Comparison of ENCODE assay signal across 8 mouse cellular contexts in the genomic region with DNA sequence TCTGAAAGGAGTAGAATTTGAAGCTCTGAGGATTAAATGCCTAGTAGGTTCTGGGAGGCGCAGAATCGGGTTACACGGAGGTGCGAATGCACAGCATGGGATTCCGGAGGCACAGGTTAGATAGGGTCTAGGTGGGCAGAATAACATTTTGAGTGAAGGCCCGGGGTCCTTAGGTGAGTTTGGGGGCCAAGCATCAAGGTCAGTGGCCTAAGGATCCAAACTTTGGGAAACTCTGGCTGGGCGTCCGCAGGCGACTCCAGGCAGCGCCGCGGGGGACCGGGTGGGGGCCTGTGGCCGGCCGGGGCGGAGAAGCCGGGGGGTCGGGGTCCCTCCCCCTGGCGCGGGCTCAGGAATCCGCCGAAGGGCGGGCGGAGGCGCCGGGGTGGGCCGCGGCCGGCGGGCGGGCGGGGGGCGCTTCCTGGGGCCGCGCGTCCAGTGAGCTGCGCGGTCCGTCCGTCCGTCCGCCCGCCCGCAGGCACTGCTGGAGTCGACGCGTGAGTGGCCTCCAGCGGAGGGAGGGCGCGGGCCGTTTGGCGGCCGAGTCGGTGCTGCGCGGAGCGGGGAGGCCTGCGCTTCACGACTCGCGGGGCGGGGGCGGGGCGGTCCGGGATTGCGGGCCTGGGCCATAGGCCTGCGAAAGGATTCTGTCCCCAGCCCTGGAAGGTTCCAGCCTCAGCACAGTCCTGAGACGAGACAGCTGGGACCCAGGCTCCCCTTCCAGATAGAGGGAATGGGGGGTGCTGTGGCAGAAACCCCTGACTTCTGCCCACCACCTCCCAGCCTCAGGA. TPM values are rescaled to one million over a fixed set of nuclear protein-coding genes. Genes with fewer than 3 reads are reported as not detected.
DNase-seq lines count a peak whose midpoint lies in the region; ATAC-seq and TF ChIP-seq lines count a peak whose summit lies in the region.

No protein-coding gene starts in this region.

- no peak for DNase-seq in layer of hippocampus, adult 2 months (ENCODE audit: low spot score in 2 of 2)
- no peak for DNase-seq in layer of hippocampus, adult 9-10 months (ENCODE audit: low spot score)
- DNase-seq in adrenal gland, adult 2 months, result peak; percentile 72
- peak; percentile 35 for DNase-seq in liver, postnatal 0 days
- no peak for DNase-seq in left cerebral cortex, postnatal 36 days (ENCODE audit: low spot score in 2 of 2)

- TF ChIP-seq CTCF in layer of hippocampus, adult 2 months (conservative IDR thresholded peaks at IDR 0.05), result no peak
- TF ChIP-seq CTCF in liver, postnatal 0 days (IDR thresholded peaks at IDR 0.05; ENCODE audit: low read depth), result no peak

- H3K36me3 ChIP-seq in forebrain, embryonic 12.5 days (replicated peaks), result no peaks in the 10 kb centered on the region
- H3K36me3 ChIP-seq in hindbrain, embryonic 15.5 days, result no peaks in the 10 kb centered on the region
- no peaks in the 10 kb centered on the region for H3K36me3 ChIP-seq in liver, postnatal 0 days (replicated peaks; ENCODE audit: insufficient read depth, low read length)
- H3K36me3 ChIP-seq in stomach, embryonic 15.5 days, result no peaks in the 10 kb centered on the region; the same call in none of the 2 replicates

- intact Hi-C loops in left cerebral cortex, postnatal 36 days (cut with DNase I), result no loop called here

- no peaks in the 10 kb centered on the region for H3K27me3 ChIP-seq in forebrain, embryonic 12.5 days
- no peaks in the 10 kb centered on the region for H3K27me3 ChIP-seq in hindbrain, embryonic 15.5 days
- peaks cover 23% of the 10 kb centered on the region for H3K27me3 ChIP-seq in liver, postnatal 0 days (ENCODE audit: insufficient read depth, low read length)
- no peaks in the 10 kb centered on the region for H3K27me3 ChIP-seq in stomach, embryonic 15.5 days (replicated peaks)

- no peaks in the 10 kb centered on the region for H3K9me3 ChIP-seq in forebrain, embryonic 12.5 days
- no peaks in the 10 kb centered on the region for H3K9me3 ChIP-seq in hindbrain, embryonic 15.5 days
- H3K9me3 ChIP-seq in liver, postnatal 0 days (ENCODE audit: low read length), result no peaks in the 10 kb centered on the region
- no peaks in the 10 kb centered on the region for H3K9me3 ChIP-seq in stomach, embryonic 15.5 days

- peak; percentile 72 for ATAC-seq in forebrain, embryonic 12.5 days (ENCODE audit: low FRiP score)
- ATAC-seq in hindbrain, embryonic 15.5 days (ENCODE audit: low FRiP score, low read depth), result peak; percentile 78
- ATAC-seq in liver, postnatal 0 days, result peak; percentile 59
- peak; percentile 75 for ATAC-seq in stomach, embryonic 15.5 days (ENCODE audit: insufficient read depth, low FRiP score, low read depth)

- peak overlapping the region; percentile 82 for H3K27ac ChIP-seq in layer of hippocampus, adult 2 months
- H3K27ac ChIP-seq in forebrain, embryonic 12.5 days, result peak overlapping the region; percentile 66; the same call in 1 of the 2 replicates
- H3K27ac ChIP-seq in hindbrain, embryonic 15.5 days (replicated peaks), result peak overlapping the region; percentile 54
- peak overlapping the region; percentile 12; the same call in 1 of the 2 replicates for H3K27ac ChIP-seq in liver, postnatal 0 days (ENCODE audit: low read depth)
- peak overlapping the region; percentile 84 for H3K27ac ChIP-seq in stomach, embryonic 15.5 days

- no peak for TF ChIP-seq EP300 in liver, postnatal 0 days (IDR thresholded peaks at IDR 0.05; ENCODE audit: low read depth)

- peak overlapping the region; percentile 97 for H3K4me2 ChIP-seq in forebrain, embryonic 12.5 days
- peak overlapping the region; percentile 99 for H3K4me2 ChIP-seq in hindbrain, embryonic 15.5 days
- H3K4me2 ChIP-seq in liver, postnatal 0 days (ENCODE audit: low read depth, low read length), result peak overlapping the region; percentile 78
- H3K4me2 ChIP-seq in stomach, embryonic 15.5 days, result peak overlapping the region; percentile 95

- peak overlapping the region; percentile 55 for H3K4me3 ChIP-seq in layer of hippocampus, adult 2 months
- peak overlapping the region; percentile 65 for H3K4me3 ChIP-seq in forebrain, embryonic 12.5 days (replicated peaks)
- H3K4me3 ChIP-seq in hindbrain, embryonic 15.5 days, result peak overlapping the region; percentile 58
- H3K4me3 ChIP-seq in liver, postnatal 0 days (ENCODE audit: low read depth, low read length), result peak overlapping the region; percentile 45
- H3K4me3 ChIP-seq in stomach, embryonic 15.5 days (replicated peaks), result peak overlapping the region; percentile 60

- H3K9ac ChIP-seq in forebrain, embryonic 12.5 days, result peak overlapping the region; percentile 82
- peak overlapping the region; percentile 67 for H3K9ac ChIP-seq in hindbrain, embryonic 15.5 days
- H3K9ac ChIP-seq in liver, postnatal 0 days (replicated peaks), result peak overlapping the region; percentile 49
- peak overlapping the region; percentile 53 for H3K9ac ChIP-seq in stomach, embryonic 15.5 days

- 1% methylated on average over 59 of the region's 68 CpGs for WGBS in forebrain, embryonic 12.5 days
- whole genome bisulfite sequencing in hindbrain, embryonic 15.5 days, result 1% methylated on average over 57 of the region's 68 CpGs
- 3% methylated on average over 28 of the region's 68 CpGs for WGBS in liver, postnatal 0 days (ENCODE audit: insufficient replicate concordance)
- under 1% methylated on average over 46 of the region's 68 CpGs for WGBS in stomach, embryonic 15.5 days

- H3K4me1 ChIP-seq in forebrain, embryonic 12.5 days, result peaks cover 31% of the 10 kb centered on the region
- peaks cover 29% of the 10 kb centered on the region for H3K4me1 ChIP-seq in hindbrain, embryonic 15.5 days (replicated peaks)
- 0 out of 2 replicates have a peak, but pooled peaks cover 3% of the 10 kb centered on the region for H3K4me1 ChIP-seq in liver, postnatal 0 days (ENCODE audit: insufficient read depth)
- peaks cover 23% of the 10 kb centered on the region for H3K4me1 ChIP-seq in stomach, embryonic 15.5 days

RNA-seq across cellular contexts. Expression of gene Efemp2, which starts 0.7 kb away (rescaled TPM):
- 10 to 100 TPM; 13.2 to 14.1 TPM for total RNA-seq in layer of hippocampus, adult 2 months (2021)
- 100 to 1,000 TPM in 1 of 2 experiments, 10 to 100 TPM in 1; 49.7 to 107 TPM for total RNA-seq in adrenal gland, adult 2 months (2021)
- polyA plus RNA-seq in adrenal gland, adult 2 months (2012; rRNA removed), result 112 and 116 TPM in 2 replicates
- polyA plus RNA-seq in forebrain, embryonic 12.5 days (2016; fragmentation: Nextera tagmentation; extraction: Ambion mirVana), result 40.2 and 41.9 TPM in 2 replicates
- polyA plus RNA-seq in hindbrain, embryonic 15.5 days (2015; fragmentation: Nextera tagmentation; extraction: Ambion mirVana), result 38.9 and 44.9 TPM in 2 replicates
- polyA plus RNA-seq in liver, postnatal 0 days (2015; fragmentation: Nextera tagmentation; extraction: Ambion mirVana), result 8.1 and 9.2 TPM in 2 replicates
- polyA plus RNA-seq in stomach, embryonic 15.5 days (2015; fragmentation: Nextera tagmentation; extraction: Ambion mirVana), result 145 and 152 TPM in 2 replicates
- 10 to 100 TPM; 11.2 to 16.0 TPM for total RNA-seq in left cerebral cortex, postnatal 36 days (2021)

RNA-seq across cellular contexts. Expression of gene Ctsw, which starts 6.2 kb away (rescaled TPM):
- under 1 TPM in 1 of 2 experiments, not detected in 1; 0.31 TPM for total RNA-seq in layer of hippocampus, adult 2 months (2021)
- under 1 TPM; 0.75 to 0.79 TPM for total RNA-seq in adrenal gland, adult 2 months (2021)
- 0.71 and 1.1 TPM in 2 replicates for polyA plus RNA-seq in adrenal gland, adult 2 months (2012; rRNA removed)
- 3.1 and 3.7 TPM in 2 replicates for polyA plus RNA-seq in forebrain, embryonic 12.5 days (2016; fragmentation: Nextera tagmentation; extraction: Ambion mirVana)
- polyA plus RNA-seq in hindbrain, embryonic 15.5 days (2015; fragmentation: Nextera tagmentation; extraction: Ambion mirVana), result 4.3 and 5.7 TPM in 2 replicates
- polyA plus RNA-seq in liver, postnatal 0 days (2015; fragmentation: Nextera tagmentation; extraction: Ambion mirVana), result 1.4 and 1.9 TPM in 2 replicates
- polyA plus RNA-seq in stomach, embryonic 15.5 days (2015; fragmentation: Nextera tagmentation; extraction: Ambion mirVana), result 1.3 and 2.3 TPM in 2 replicates
- total RNA-seq in left cerebral cortex, postnatal 36 days (2021), result under 1 TPM in 1 of 2 experiments, not detected in 1; 0.86 TPM

RNA-seq across cellular contexts. Expression of gene Mus81, which starts 13.7 kb away (rescaled TPM):
- total RNA-seq in layer of hippocampus, adult 2 months (2021), result 10 to 100 TPM; 40.9 to 42.9 TPM
- total RNA-seq in adrenal gland, adult 2 months (2021), result 10 to 100 TPM; 23.2 to 24.9 TPM
- 39.5 and 45.7 TPM in 2 replicates for polyA plus RNA-seq in adrenal gland, adult 2 months (2012; rRNA removed)
- polyA plus RNA-seq in forebrain, embryonic 12.5 days (2016; fragmentation: Nextera tagmentation; extraction: Ambion mirVana), result 40.6 and 42.7 TPM in 2 replicates
- polyA plus RNA-seq in hindbrain, embryonic 15.5 days (2015; fragmentation: Nextera tagmentation; extraction: Ambion mirVana), result 49.2 TPM in 2 replicates
- 8.6 and 11.9 TPM in 2 replicates for polyA plus RNA-seq in liver, postnatal 0 days (2015; fragmentation: Nextera tagmentation; extraction: Ambion mirVana)
- 35.6 and 36.3 TPM in 2 replicates for polyA plus RNA-seq in stomach, embryonic 15.5 days (2015; fragmentation: Nextera tagmentation; extraction: Ambion mirVana)
- 10 to 100 TPM; 30.5 to 31.1 TPM for total RNA-seq in left cerebral cortex, postnatal 36 days (2021)

RNA-seq across cellular contexts. Expression of gene Fibp, which starts 14.1 kb away (rescaled TPM):
- 10 to 100 TPM; 87.2 to 89.6 TPM for total RNA-seq in layer of hippocampus, adult 2 months (2021)
- total RNA-seq in adrenal gland, adult 2 months (2021), result 10 to 100 TPM; 85.1 to 94.8 TPM
- polyA plus RNA-seq in adrenal gland, adult 2 months (2012; rRNA removed), result 89.9 and 95.9 TPM in 2 replicates
- polyA plus RNA-seq in forebrain, embryonic 12.5 days (2016; fragmentation: Nextera tagmentation; extraction: Ambion mirVana), result 122 and 128 TPM in 2 replicates
- 147 and 160 TPM in 2 replicates for polyA plus RNA-seq in hindbrain, embryonic 15.5 days (2015; fragmentation: Nextera tagmentation; extraction: Ambion mirVana)
- polyA plus RNA-seq in liver, postnatal 0 days (2015; fragmentation: Nextera tagmentation; extraction: Ambion mirVana), result 35.6 and 35.7 TPM in 2 replicates
- 99.4 and 99.7 TPM in 2 replicates for polyA plus RNA-seq in stomach, embryonic 15.5 days (2015; fragmentation: Nextera tagmentation; extraction: Ambion mirVana)
- 10 to 100 TPM; 87.2 to 95.1 TPM for total RNA-seq in left cerebral cortex, postnatal 36 days (2021)

RNA-seq across cellular contexts. Expression of gene Cfl1, which starts 15.8 kb away (rescaled TPM):
- total RNA-seq in layer of hippocampus, adult 2 months (2021), result 1,000 to 10,000 TPM; 1,280 to 1,287 TPM
- 100 to 1,000 TPM; 732 to 783 TPM for total RNA-seq in adrenal gland, adult 2 months (2021)
- polyA plus RNA-seq in adrenal gland, adult 2 months (2012; rRNA removed), result 308 and 311 TPM in 2 replicates
- polyA plus RNA-seq in forebrain, embryonic 12.5 days (2016; fragmentation: Nextera tagmentation; extraction: Ambion mirVana), result 3,168 and 3,195 TPM in 2 replicates
- polyA plus RNA-seq in hindbrain, embryonic 15.5 days (2015; fragmentation: Nextera tagmentation; extraction: Ambion mirVana), result 3,340 and 3,538 TPM in 2 replicates
- 841 and 843 TPM in 2 replicates for polyA plus RNA-seq in liver, postnatal 0 days (2015; fragmentation: Nextera tagmentation; extraction: Ambion mirVana)
- 2,358 and 2,394 TPM in 2 replicates for polyA plus RNA-seq in stomach, embryonic 15.5 days (2015; fragmentation: Nextera tagmentation; extraction: Ambion mirVana)
- 1,000 to 10,000 TPM; 1,319 to 1,567 TPM for total RNA-seq in left cerebral cortex, postnatal 36 days (2021)

Comparison
In these comparisons a context has a peak if more than half of its experiments do, and no peak if none do; other contexts are left out.
1. DNase-seq: peak in adrenal gland, adult 2 months (single experiment) and liver, postnatal 0 days (single experiment); none in layer of hippocampus, adult 2 months (0 of 2), layer of hippocampus, adult 9-10 months (single experiment) and left cerebral cortex, postnatal 36 days (0 of 2).
2. H3K27ac ChIP-seq: peak in every context shown above with its lines; median percentile 84 in stomach, embryonic 15.5 days; 82 in layer of hippocampus, adult 2 months; 66 in forebrain, embryonic 12.5 days; 54 in hindbrain, embryonic 15.5 days; 12 in liver, postnatal 0 days.
3. Peak in every context shown above with its lines, with median percentiles within 50 percentile points of each other: H3K4me3 ChIP-seq, ATAC-seq, H3K4me2 ChIP-seq and H3K9ac ChIP-seq.